Mouse (Mus musculus): Measurements from ENCODE around the gene Irak3.
"Not testable (repeated sequence)": the region's sequence is repeated elsewhere in the genome, so short reads cannot be mapped to it uniquely, and the experiment has no call there.

The Irak3 gene

GRCm38 (mm10) chr10:120201961-120202402 is at the start of gene Irak3:
TSS of gene Irak3 (minus strand) at chr10:120202130.
- peak; percentile 91 for DNase-seq (ENCODE audit: low spot score)

GRCm38 (mm10) chr10:120250911-120251683 is 49.2 kb upstream of the Irak3 start:
- no peak for DNase-seq (ENCODE audit: low spot score)

GRCm38 (mm10) chr10:120246994-120247750 is 45.2 kb upstream of the Irak3 start:
- peak; percentile 88 for DNase-seq (ENCODE audit: low spot score)

- no peak for DNase-seq (ENCODE audit: low spot score)
Measured at GRCm38 (mm10) chr10:120245681-120246080, 43.8 kb upstream of the Irak3 start.

DNA sequence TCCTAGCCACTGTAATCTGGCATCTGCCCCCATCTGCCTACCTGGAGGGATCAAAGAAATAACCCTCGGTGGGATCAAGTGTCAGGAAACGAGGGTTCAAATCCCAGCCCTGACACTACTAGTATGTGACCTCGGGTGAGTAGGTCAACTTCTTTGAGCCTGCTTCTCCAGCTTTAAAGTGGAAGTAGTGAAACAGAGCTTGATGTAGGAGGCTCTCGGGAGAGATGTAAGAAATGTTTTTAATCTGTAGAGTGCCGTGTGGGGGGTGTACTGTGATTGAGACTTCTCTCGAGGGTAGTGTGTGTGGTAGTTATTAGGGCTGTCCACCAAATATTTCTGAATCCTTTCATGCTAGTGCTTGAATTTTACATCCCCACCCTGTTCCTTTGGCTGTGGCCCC is 40.5 kb upstream of the Irak3 start:
- DNase-seq (ENCODE audit: low spot score) = no peak

GRCm38 (mm10) chr10:120239476-120239875 is 37.5 kb upstream of the Irak3 start:
- no peak for DNase-seq (ENCODE audit: low spot score)

DNA sequence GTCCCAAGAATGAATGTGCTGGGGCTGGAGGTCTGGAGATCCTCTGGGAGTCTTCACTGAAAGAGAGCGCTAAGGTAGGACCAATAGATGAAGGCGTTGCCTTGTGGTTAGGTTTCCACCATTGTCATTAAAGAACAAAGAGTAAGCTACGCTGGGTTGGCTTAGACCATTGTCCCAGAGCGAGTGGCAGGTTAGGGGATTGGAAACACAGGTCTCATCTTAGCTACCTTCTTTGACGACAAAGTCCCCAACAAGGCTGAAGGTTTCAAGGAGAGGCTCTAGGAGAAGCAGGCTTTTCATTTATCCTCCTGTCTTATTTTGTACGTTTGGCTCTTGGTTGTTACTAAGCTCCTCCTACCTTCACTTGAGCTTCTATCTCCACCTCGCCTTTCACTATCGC is 36.3 kb upstream of the Irak3 start:
- no peak for DNase-seq (ENCODE audit: low spot score)

DNA sequence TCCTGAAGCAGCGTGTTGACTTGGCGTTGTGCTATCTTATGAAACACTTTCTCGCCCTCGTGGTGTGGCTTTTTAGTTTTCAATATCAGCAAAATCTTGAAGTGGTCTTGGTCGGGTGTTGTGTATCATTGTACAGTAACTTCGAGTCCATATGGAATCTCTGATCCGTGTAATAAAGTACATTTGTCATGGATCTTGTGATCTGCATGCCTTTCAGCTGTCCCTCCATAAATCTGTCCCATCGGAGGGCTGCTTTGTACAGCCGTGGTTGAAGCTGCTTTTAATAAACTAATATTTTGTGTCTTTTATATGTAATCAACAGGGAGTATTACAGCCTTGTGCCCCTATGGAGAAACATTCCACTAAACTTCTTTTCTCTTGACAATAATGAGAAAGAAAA is 34.9 kb upstream of the Irak3 start:
- no peak for DNase-seq (ENCODE audit: low spot score)

DNA sequence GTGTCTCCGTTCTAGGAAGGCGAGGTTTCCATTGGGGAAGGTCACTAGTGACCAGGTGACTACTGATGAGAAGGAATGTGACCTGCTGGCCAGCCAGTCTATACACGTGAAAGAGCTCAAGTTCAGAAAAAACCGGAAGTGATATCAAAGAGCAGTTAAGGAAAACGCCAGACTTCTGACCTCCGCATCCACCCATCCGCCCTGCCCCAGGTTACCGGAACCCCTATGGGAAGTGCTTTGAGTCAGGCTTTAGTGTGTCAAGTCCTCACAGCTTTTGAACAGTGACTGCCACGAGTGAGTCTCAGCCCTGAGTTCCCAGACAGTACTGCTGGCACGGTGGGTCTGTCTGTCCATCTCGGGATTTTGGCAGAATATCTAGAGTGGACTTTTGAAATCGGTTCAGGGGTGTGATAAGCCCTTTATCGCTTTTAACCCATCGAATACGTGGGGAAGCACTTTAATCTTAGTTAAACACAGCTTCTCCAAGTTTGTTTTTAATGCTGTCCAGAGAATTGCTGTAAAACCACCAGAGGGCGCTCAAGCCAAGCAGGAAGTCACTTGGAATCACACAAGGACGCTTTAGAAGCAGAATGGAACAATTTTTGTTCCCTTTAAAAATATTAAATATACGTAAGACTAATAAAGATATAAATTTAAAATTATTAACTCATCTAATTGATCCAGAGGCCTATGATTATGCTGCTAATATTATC is 31.9 kb upstream of the Irak3 start:
- DNase-seq (ENCODE audit: low spot score) = peak; percentile 77

GRCm38 (mm10) chr10:120231718-120232117 is 29.8 kb upstream of the Irak3 start:
- peak; percentile 81 for DNase-seq (ENCODE audit: low spot score)

GRCm38 (mm10) chr10:120226871-120227661 is 25.1 kb upstream of the Irak3 start, which contains the start of gene Llph:
TSS of gene Llph (plus strand) at chr10:120227070.
- peak; percentile 94 for DNase-seq (ENCODE audit: low spot score)

- DNase-seq (ENCODE audit: low spot score) = no peak
Measured at GRCm38 (mm10) chr10:120220776-120221175, 18.8 kb upstream of the Irak3 start.

GRCm38 (mm10) chr10:120219578-120220359 is 17.8 kb upstream of the Irak3 start:
- DNase-seq (ENCODE audit: low spot score) = no peak

DNA sequence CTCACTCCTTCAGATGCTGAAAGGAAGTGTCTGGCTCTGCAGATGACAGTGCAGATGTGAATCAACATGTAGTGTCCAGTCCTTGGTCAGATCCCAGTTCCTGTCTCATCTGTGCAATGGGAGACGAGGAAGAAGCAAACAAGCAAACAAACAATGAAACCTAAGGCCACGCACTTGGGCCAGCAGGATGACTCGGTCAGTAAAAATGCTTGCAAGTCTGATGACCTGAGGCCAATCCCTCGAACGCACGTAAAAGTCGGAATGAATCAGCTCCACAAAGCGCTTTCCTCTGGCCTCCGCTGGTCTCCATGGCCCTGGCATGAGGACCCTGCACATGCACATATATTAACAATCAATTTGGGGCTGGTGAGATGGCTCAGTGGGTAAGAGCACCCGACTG is 17.1 kb upstream of the Irak3 start:
- no peak for DNase-seq (ENCODE audit: low spot score)

GRCm38 (mm10) chr10:120217099-120217498 is 15.2 kb upstream of the Irak3 start:
- DNase-seq (ENCODE audit: low spot score) = not testable (repeated sequence)

- no peak for DNase-seq (ENCODE audit: low spot score)
Measured at GRCm38 (mm10) chr10:120210096-120210495, 8.2 kb upstream of the Irak3 start.

DNA sequence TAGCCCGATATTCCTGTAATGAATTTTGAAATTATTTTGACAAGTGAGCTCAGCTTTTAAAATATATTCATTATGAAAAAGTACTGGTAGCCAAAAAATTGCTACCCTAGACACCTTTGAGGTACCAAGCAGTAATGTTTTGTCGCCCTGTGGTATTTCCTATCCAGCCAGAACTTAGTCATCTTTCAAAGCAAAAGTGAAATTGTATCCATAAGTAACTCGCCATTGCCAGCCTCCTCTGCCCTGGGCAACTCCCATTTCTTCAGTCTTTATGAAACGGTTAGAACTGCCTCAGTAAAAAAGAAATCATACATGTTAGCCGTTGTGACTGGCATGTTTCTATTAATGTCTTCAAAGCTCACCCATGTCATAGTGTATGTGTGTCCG is 7.6 kb upstream of the Irak3 start:
- DNase-seq (ENCODE audit: low spot score) = peak; percentile 39

DNA sequence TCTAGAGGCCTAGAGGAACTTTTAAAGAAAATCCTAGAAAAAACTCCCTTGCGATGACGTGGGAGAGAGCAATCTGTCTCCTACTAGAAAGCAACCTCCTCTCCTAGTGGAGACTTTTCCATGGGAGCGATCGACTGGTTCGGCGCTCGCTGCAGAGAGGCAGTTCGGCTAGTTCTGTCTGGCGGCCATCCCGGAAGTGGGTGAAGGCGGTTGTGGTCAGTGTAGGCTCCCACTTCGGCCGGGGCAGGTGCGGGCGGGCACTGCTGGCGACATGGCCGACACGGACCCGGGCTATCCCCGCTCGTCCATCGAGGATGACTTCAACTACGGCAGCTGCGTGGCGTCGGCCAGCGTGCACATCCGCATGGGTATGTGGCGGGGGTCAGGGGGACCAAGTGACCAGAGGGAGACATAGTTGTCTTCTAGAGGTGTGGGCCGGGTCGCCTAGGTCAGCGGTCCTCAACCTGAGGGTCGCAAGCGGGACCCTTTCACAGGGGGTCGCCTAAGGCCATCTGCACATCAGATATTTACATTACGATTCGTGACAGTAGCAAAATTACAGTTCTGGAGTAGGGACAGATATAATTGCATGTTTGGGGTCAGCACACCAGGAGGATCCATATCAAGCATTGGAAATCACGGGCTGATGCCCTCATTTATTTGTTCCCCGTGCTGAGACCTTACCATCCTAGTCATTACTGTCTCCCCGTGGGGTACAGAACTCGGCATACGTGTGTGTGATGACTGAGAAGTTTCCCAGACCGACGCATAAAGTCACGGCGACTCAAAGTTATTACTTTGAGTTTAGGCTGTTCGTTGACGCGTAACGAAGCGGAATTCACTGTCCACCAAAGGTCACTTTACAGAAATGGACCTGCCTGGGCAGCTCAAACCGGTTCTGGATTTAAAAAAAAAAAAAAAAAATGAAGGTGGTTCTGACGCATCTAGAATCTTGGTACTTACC is 6.9 kb upstream of the Irak3 start:
- DNase-seq (ENCODE audit: low spot score) = peak; percentile 99

DNA sequence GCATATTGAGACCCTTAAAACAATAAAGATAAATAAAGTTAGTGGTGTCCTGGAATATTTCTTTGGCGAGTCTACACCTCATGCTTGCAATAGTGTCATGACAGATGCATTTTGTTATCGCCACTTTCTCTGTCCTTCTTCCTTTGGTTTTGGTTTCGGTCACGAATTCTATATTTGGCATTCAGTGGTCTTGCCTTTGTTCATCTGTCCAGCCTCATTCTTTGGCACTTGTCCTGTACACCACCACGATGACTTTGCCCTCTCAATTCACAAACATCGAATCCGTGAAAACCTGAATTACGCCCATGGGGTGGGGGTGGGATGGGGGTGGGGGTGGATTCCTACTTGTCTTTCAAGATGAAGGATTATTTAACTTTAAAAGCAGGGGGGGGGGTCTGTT is 6.1 kb upstream of the Irak3 start:
- no peak for DNase-seq (ENCODE audit: low spot score)

All from MN1 (cell line).